Mouse (Mus musculus) retina, postnatal 7 days (tissue): ENCODE measurements around the gene Polr1c.

Experiments
- DNase-seq: peaks from one replicate; pipeline ENCODE4 v3.0.0-alpha.2; 2012; ENCODE audit warnings: low read depth, low spot score

Gene Polr1c

GRCm38 (mm10) chr17:46247512-46248188, at the start of gene Polr1c, which contains the start of gene Yipf3:
TSS of gene Polr1c (minus strand) at chr17:46248054.
TSS of gene Yipf3 (plus strand) at chr17:46248080.
- DNase-seq, result peak; percentile 89

GRCm38 (mm10) chr17:46297028-46297363, 49.1 kb upstream of the Polr1c start:
- DNase-seq, result no peak

GRCm38 (mm10) chr17:46296601-46297000, 48.7 kb upstream of the Polr1c start:
- no peak for DNase-seq

GRCm38 (mm10) chr17:46287678-46288095, 39.8 kb upstream of the Polr1c start:
- DNase-seq, result no peak

GRCm38 (mm10) chr17:46285407-46285806, 37.6 kb upstream of the Polr1c start:
- no peak for DNase-seq

GRCm38 (mm10) chr17:46284653-46285052, 36.8 kb upstream of the Polr1c start:
- no peak for DNase-seq

GRCm38 (mm10) chr17:46283911-46284310, 36.1 kb upstream of the Polr1c start:
- DNase-seq, result no peak

GRCm38 (mm10) chr17:46283140-46283539, 35.3 kb upstream of the Polr1c start:
- no peak for DNase-seq

GRCm38 (mm10) chr17:46282483-46283123, 34.7 kb upstream of the Polr1c start, which contains the start of gene Tjap1:
TSS of gene Tjap1 (minus strand) at chr17:46283026.
- DNase-seq, result peak; percentile 78

GRCm38 (mm10) chr17:46278011-46278765, 30.3 kb upstream of the Polr1c start:
- no peak for DNase-seq

- no peak for DNase-seq
Measured at GRCm38 (mm10) chr17:46277586-46277985, 29.7 kb upstream of the Polr1c start.

GRCm38 (mm10) chr17:46275506-46275905, 27.7 kb upstream of the Polr1c start:
- no peak for DNase-seq

- no peak for DNase-seq
Measured at GRCm38 (mm10) chr17:46275034-46275433, 27.2 kb upstream of the Polr1c start.

- no peak for DNase-seq
Measured at GRCm38 (mm10) chr17:46274465-46274864, 26.6 kb upstream of the Polr1c start.

- DNase-seq, result no peak
Measured at GRCm38 (mm10) chr17:46273803-46274236, 26.0 kb upstream of the Polr1c start.

- no peak for DNase-seq
Measured at GRCm38 (mm10) chr17:46272675-46273074, 24.8 kb upstream of the Polr1c start.

GRCm38 (mm10) chr17:46272058-46272457, 24.2 kb upstream of the Polr1c start:
- no peak for DNase-seq

GRCm38 (mm10) chr17:46269771-46270534, 22.1 kb upstream of the Polr1c start:
- DNase-seq, result no peak

GRCm38 (mm10) chr17:46268026-46268720, 20.3 kb upstream of the Polr1c start:
- DNase-seq, result no peak

- no peak for DNase-seq
Measured at GRCm38 (mm10) chr17:46267511-46267910, 19.7 kb upstream of the Polr1c start.

- no peak for DNase-seq
Measured at GRCm38 (mm10) chr17:46266986-46267385, 19.1 kb upstream of the Polr1c start.
